Mouse (Mus musculus) neutrophil, adult 5-6 weeks (primary cell): ENCODE measurements at regions not wholly inside any gene's neighbourhood (a gene's known extent, or its start where the extent isn't known, plus 50 kb on each side); places are given as distances from the start of the nearest gene placed in this dataset.
A peak's percentile ranks its signal among the peaks of the same experiment; 100 is the strongest.

Experiments
- ATAC-seq: fragments of 151-379, 151-347 bp; 2 replicates; pipeline ENCODE4 v1.8.0; 2017; ENCODE audit warnings: mild to moderate bottlenecking, moderate TSS enrichment; ENCODE audit not compliant: insufficient number of reproducible peaks, poor library complexity, low FRiP score, severe bottlenecking; ENCODE audit errors: extremely low read depth

- ATAC-seq, result peak; percentile 58; the same call in 1 of the 2 replicates
These were observed 99.0 kb upstream of the Slc7a12 start for GRCm38 (mm10) chr3:14381421-14381992.

DNA sequence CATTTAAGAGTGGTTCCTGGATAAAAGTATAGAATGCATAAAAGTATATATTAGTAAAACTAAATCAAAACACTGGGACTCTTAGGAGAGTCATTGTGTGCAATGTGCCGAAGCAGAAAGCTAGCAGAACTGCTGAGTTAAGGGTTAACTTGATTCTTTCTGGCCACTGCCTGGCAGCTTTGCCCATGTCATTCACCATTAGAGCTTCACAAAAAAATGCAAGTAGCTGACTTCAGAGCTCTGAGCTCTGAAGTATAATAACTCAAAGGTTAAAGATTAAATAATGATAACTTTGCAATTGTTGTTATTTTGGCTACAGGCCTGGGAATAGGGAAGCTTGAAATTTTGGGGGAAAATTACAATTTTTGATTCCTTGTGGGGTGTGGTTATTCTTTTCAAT, 89.8 kb upstream of the Slc7a12 start:
- ATAC-seq, result no peak

DNA sequence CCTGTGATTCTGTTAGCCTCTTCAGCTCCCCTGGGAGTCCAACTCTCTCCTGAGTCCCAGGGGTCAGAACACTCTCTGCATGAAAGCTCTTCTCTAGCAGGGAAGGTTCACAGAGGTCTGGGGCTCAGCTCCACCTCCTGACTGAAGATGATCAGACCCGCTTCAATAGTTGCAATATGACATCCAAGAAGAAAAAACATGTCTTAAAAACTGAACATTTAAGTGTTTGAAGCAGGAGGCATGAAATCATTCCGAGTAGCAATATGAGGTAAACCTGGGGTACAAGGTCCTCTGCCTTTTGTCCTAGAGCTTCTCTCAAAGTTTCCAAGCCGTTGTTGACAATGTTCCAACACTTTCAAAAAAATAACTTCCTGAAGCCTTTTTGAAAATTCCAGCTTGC, 81.8 kb upstream of the Slc7a12 start:
- no peak for ATAC-seq

DNA sequence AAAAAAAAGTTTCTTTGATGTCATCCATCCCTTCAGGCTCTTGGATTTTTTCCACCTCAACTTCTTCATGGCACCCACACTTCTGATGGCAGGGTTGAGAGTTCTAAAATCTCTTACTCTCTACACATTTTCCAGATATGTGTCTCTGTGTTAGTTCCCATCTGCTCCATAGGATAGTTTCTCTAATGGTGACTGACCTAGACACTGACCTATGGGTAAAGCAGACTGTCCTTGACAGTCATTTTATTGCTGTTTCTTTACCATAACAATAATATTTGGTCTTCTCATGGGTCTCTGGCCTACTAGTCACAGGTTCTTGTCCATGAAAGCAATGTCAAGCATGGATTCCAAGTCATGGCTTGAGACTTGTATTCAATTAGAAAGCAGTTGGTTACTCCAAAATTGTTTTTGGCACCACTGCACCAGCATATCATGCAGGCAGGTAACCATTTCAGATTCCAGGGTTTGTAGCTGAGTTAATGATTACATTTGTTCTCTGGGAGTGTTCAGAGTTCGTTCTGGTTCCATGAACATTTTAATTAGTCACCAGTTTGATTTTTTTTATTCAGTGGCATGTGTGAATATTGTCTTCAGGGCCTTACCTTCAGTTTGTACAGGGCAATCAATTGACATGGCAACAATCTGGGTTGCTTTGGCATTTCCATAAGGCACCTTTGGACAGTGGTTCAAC, 71.9 kb upstream of the Slc7a12 start:
- no peak for ATAC-seq
